Mouse (Mus musculus): ENCODE results near the gene Zfp541. TPM values are rescaled to one million over a fixed set of nuclear protein-coding genes. Genes with fewer than 3 reads are reported as not detected.

Gene Zfp541
- polyA plus RNA-seq, 1 experiment: 0.01 TPM

GRCm38 (mm10) chr7:16128899-16129298, 67.3 kb downstream of the Zfp541 start:
- peaks cover 41% of the 10 kb centered on the region for H3K27me3 ChIP-seq (ENCODE audit: control insufficient read depth)
- no peak overlapping the region for H3K4me3 ChIP-seq (replicated peaks)
- H3K4me1 ChIP-seq (ENCODE audit: control insufficient read depth): peaks cover 5% of the 10 kb centered on the region
- H3K36me3 ChIP-seq (ENCODE audit: control insufficient read depth): peaks cover 5% of the 10 kb centered on the region
- no peaks in the 10 kb centered on the region for H3K9me3 ChIP-seq (ENCODE audit: control insufficient read depth, low read length)
- TF ChIP-seq GATA1 (IDR thresholded peaks at IDR 0.05; ENCODE audit: low read length) (no peak), TAL1 (IDR thresholded peaks at IDR 0.05; ENCODE audit: low read length) (no peak)

DNA sequence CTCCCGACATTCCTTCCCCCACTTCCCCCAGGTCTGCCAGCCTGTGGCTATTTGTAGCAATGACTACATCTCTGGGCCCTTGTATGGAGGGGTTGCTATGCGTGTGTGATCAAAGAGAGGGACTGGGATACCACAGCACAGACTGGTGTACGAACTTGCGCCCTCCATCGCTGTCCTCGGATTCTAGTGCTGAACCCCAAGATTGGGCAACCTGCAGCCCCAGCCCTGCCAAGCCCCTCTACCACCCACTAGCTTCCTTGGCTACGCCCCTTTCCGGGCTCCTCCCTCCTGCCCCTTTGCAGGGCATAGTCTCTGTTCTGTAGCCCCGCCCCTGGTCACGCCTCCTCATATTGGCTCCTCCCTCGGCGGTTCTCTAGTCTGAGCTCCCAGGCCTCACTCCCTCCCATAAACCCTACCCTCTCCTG, 67.8 kb downstream of the Zfp541 start, which contains the start of gene Slc8a2:
Slc8a2 (plus strand) TSS at position 406 of the 425 bp plus-strand sequence.
- Histone ChIP-seq H3K36me3 (ENCODE audit: control insufficient read depth) (peaks cover 5% of the 10 kb centered on the region), H3K9me3 (ENCODE audit: control insufficient read depth, low read length) (no peaks in the 10 kb centered on the region), H3K4me3 (replicated peaks) (no peak within 1 kb of the TSS), H3K4me1 (ENCODE audit: control insufficient read depth) (peaks cover 5% of the 10 kb centered on the region), H3K27me3 (ENCODE audit: control insufficient read depth) (peaks cover 41% of the 10 kb centered on the region)
- TF ChIP-seq TAL1 (IDR thresholded peaks at IDR 0.05; ENCODE audit: low read length) (no peak), GATA1 (IDR thresholded peaks at IDR 0.05; ENCODE audit: low read length) (no peak)

- Histone ChIP-seq H3K36me3 (ENCODE audit: control insufficient read depth) (peaks cover 5% of the 10 kb centered on the region), H3K9me3 (ENCODE audit: control insufficient read depth, low read length) (no peaks in the 10 kb centered on the region), H3K4me3 (replicated peaks) (no peak overlapping the region), H3K4me1 (ENCODE audit: control insufficient read depth) (peaks cover 5% of the 10 kb centered on the region), H3K27me3 (ENCODE audit: control insufficient read depth) (peaks cover 41% of the 10 kb centered on the region)
- TF ChIP-seq GATA1 (IDR thresholded peaks at IDR 0.05; ENCODE audit: low read length): no peak
- TF ChIP-seq TAL1 (IDR thresholded peaks at IDR 0.05; ENCODE audit: low read length): no peak
These were observed 68.5 kb downstream of the Zfp541 start for GRCm38 (mm10) chr7:16129846-16130691.

DNA sequence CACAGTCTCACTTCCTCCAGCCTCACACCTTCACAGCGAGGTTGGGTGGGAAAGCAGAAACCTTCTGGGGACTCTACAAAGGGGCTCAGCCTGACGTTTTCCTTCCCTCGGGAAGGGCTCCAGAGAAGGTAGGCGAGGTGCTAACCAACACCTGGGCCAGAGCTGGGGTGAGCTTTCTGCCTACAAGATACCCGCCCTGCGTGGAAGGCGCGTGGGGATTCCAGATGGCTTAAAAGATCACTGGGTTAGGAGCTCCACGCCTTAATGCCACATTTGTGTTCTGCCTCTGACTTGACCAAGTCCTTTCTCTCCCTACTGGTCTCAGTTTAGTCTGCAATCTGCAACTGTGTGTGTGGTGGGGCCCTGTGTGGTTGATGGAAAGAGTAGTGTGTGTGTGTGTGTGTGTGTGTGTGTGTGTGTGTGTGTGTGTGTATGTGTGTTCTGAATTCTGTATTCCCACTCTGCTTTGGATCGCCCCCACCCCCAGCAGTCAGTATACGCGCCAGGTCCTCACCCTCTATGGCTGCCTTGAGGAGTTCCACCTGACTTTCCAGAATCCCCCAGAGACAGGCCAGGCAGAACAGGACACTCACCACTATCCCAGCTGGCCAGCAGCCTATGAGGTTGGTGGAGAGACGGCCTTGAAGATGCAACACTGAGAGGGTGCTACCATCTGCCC, 69.5 kb downstream of the Zfp541 start:
- Histone ChIP-seq H3K4me1 (ENCODE audit: control insufficient read depth) (peaks cover 5% of the 10 kb centered on the region), H3K4me3 (replicated peaks) (no peak overlapping the region), H3K36me3 (ENCODE audit: control insufficient read depth) (no peaks in the 10 kb centered on the region), H3K27me3 (ENCODE audit: control insufficient read depth) (peaks cover 41% of the 10 kb centered on the region), H3K9me3 (ENCODE audit: control insufficient read depth, low read length) (no peaks in the 10 kb centered on the region)
- TF ChIP-seq TAL1 (IDR thresholded peaks at IDR 0.05; ENCODE audit: low read length) (no peak), GATA1 (IDR thresholded peaks at IDR 0.05; ENCODE audit: low read length) (no peak)

DNA sequence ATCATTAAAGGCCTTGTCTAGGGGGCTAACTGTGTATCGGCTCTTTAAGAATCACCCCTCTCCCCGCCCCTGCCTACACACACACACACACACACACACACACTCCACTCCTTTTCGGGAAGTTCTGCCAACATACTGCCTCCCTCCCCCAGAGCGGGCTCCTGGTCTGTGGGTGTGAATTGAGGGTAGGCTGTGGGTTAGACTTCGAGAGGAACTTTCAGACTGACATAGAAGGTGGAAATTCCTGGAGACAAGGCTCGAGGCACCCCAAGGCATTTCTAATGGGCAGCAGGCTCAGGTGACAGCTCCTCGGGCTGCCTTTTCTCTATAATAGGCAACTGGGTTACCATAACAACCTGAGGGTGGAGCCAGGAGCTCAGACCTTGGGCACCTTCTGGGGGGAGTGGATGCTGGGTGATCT, 70.6 kb downstream of the Zfp541 start:
- Histone ChIP-seq H3K9me3 (ENCODE audit: control insufficient read depth, low read length) (no peaks in the 10 kb centered on the region), H3K4me3 (replicated peaks) (no peak overlapping the region), H3K36me3 (ENCODE audit: control insufficient read depth) (no peaks in the 10 kb centered on the region), H3K4me1 (ENCODE audit: control insufficient read depth) (peaks cover 5% of the 10 kb centered on the region), H3K27me3 (ENCODE audit: control insufficient read depth) (peaks cover 41% of the 10 kb centered on the region)
- TF ChIP-seq TAL1 (IDR thresholded peaks at IDR 0.05; ENCODE audit: low read length) (no peak), GATA1 (IDR thresholded peaks at IDR 0.05; ENCODE audit: low read length) (no peak)

- H3K4me3 ChIP-seq (replicated peaks): no peak overlapping the region
- H3K9me3 ChIP-seq (ENCODE audit: control insufficient read depth, low read length): no peaks in the 10 kb centered on the region
- TF ChIP-seq TAL1 (IDR thresholded peaks at IDR 0.05; ENCODE audit: low read length) (no peak), GATA1 (IDR thresholded peaks at IDR 0.05; ENCODE audit: low read length) (no peak)
- H3K27me3 ChIP-seq (ENCODE audit: control insufficient read depth): peaks cover 41% of the 10 kb centered on the region
- H3K36me3 ChIP-seq (ENCODE audit: control insufficient read depth): no peaks in the 10 kb centered on the region
- peaks cover 5% of the 10 kb centered on the region for H3K4me1 ChIP-seq (ENCODE audit: control insufficient read depth)
These were observed 71.3 kb downstream of the Zfp541 start for GRCm38 (mm10) chr7:16132926-16133325.

DNA sequence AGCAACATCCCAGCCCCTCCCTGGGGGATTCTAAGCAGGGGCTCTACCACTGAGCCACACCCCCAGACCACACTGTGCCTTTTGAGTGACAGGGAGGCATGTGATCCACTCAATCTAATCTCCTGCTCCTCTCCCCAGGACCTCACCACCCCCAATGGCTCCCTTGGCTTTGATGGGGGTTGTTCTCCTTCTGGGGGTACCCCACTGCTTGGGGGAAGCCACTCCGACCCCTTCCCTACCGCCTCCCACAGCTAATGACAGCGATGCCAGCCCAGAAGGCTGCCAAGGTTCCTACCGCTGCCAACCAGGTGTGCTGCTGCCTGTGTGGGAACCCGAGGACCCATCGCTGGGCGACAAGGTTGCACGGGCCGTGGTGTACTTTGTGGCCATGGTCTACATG, 72.1 kb downstream of the Zfp541 start:
- Histone ChIP-seq H3K36me3 (ENCODE audit: control insufficient read depth) (no peaks in the 10 kb centered on the region), H3K27me3 (ENCODE audit: control insufficient read depth) (peaks cover 41% of the 10 kb centered on the region), H3K4me3 (replicated peaks) (no peak overlapping the region), H3K4me1 (ENCODE audit: control insufficient read depth) (peaks cover 5% of the 10 kb centered on the region), H3K9me3 (ENCODE audit: control insufficient read depth, low read length) (no peaks in the 10 kb centered on the region)
- no peak for TF ChIP-seq GATA1 (IDR thresholded peaks at IDR 0.05; ENCODE audit: low read length)
- TF ChIP-seq TAL1 (IDR thresholded peaks at IDR 0.05; ENCODE audit: low read length): no peak

DNA sequence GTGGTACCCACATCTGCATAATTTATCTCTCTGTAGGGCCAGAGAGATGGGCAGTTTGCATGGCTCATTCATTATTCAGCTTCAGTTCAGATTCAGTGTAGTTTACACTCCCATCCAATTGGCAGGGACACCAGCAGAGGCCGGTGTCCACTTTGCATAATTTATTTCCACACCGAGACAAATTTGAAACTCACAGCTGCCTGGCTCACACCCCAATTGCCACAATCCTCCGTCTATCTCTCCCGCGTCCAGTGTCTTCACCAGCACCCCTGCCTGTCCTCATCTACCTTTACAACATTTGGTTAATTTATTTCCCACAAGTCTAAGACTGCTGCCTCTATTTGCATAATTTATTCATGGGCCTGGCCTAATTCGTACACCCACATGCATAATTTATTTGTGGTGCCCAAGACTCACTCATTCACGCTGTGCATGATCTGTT, 73.4 kb downstream of the Zfp541 start:
- Histone ChIP-seq H3K36me3 (ENCODE audit: control insufficient read depth) (no peaks in the 10 kb centered on the region), H3K9me3 (ENCODE audit: control insufficient read depth, low read length) (no peaks in the 10 kb centered on the region), H3K4me3 (replicated peaks) (no peak overlapping the region), H3K4me1 (ENCODE audit: control insufficient read depth) (no peaks in the 10 kb centered on the region), H3K27me3 (ENCODE audit: control insufficient read depth) (peaks cover 35% of the 10 kb centered on the region)
- TF ChIP-seq TAL1 (IDR thresholded peaks at IDR 0.05; ENCODE audit: low read length): no peak
- no peak for TF ChIP-seq GATA1 (IDR thresholded peaks at IDR 0.05; ENCODE audit: low read length)

Other genes starting within 250 kb of the Zfp541 start
- gene Obox6, start 222.1 kb upstream of the Zfp541 start, polyA plus RNA-seq (2012): not detected in 2 replicates
- gene Crx, start 181.8 kb upstream of the Zfp541 start, polyA plus RNA-seq (2012): not detected in 2 replicates
- gene Crxos, start 179.2 kb upstream of the Zfp541 start, polyA plus RNA-seq (2012): 0.03 TPM in 1 of 2 replicates, not detected in the other
- gene Selenow, start 139.4 kb upstream of the Zfp541 start, polyA plus RNA-seq (2012): 194 and 206 TPM in 2 replicates
- gene Nop53, start 115.7 kb upstream of the Zfp541 start, polyA plus RNA-seq (2012): 50.4 and 62.3 TPM in 2 replicates
- 0.09 and 0.13 TPM in 2 replicates for gene Ehd2, start 94.2 kb upstream of the Zfp541 start, polyA plus RNA-seq (2012)
- 2.1 TPM in 2 replicates for gene Bicra, start 13.9 kb upstream of the Zfp541 start, polyA plus RNA-seq (2012)
- gene Napa, start 36.6 kb downstream of the Zfp541 start, polyA plus RNA-seq (2012): 42.0 and 85.6 TPM in 2 replicates
- 1.3 and 2.1 TPM in 2 replicates for gene Kptn, start 58.1 kb downstream of the Zfp541 start, polyA plus RNA-seq (2012)
- not detected in 2 replicates for gene Slc8a2, start 68.0 kb downstream of the Zfp541 start, polyA plus RNA-seq (2012)
- 0.07 TPM in 1 of 2 replicates, not detected in the other for gene Meis3, start 113.3 kb downstream of the Zfp541 start, polyA plus RNA-seq (2012)
- gene Dhx34, start 160.2 kb downstream of the Zfp541 start, polyA plus RNA-seq (2012): 1.7 and 2.0 TPM in 2 replicates
- gene C5ar2, start 182.3 kb downstream of the Zfp541 start, polyA plus RNA-seq (2012): 0.02 and 0.04 TPM in 2 replicates
- 0.02 TPM in 1 of 2 replicates, not detected in the other for gene C5ar1, start 197.7 kb downstream of the Zfp541 start, polyA plus RNA-seq (2012)
- 7.8 and 7.9 TPM in 2 replicates for gene Inafm1, start 211.8 kb downstream of the Zfp541 start, polyA plus RNA-seq (2012)
- gene Ccdc9, start 225.0 kb downstream of the Zfp541 start, polyA plus RNA-seq (2012): 6.3 and 7.0 TPM in 2 replicates
- gene Bbc3, start 246.6 kb downstream of the Zfp541 start, polyA plus RNA-seq (2012): 63.0 and 92.9 TPM in 2 replicates